Mouse (Mus musculus) thymus, adult 2 months (tissue): Measurements from ENCODE around the gene Pnma1. TPM values are rescaled to one million over a fixed set of nuclear protein-coding genes. Genes with fewer than 3 reads are reported as not detected.
A peak's percentile ranks its signal among the peaks of the same experiment; 100 is the strongest.

Source experiments
- DNase-seq: peaks from one replicate; pipeline ENCODE4 v3.0.0; 2021
- H3K27ac ChIP-seq: fragments of 200-500 bp; 2 replicates; pipeline ENCODE4 v1.5.1; 2012; ENCODE audit warnings: low read length, control low read depth; ENCODE audit not compliant: control insufficient read depth, insufficient read depth
- H3K27me3 ChIP-seq: fragments of 200-500 bp; 2 replicates; pipeline ENCODE4 v1.6.1; 2012; ENCODE audit warnings: mild to moderate bottlenecking, low read length, moderate library complexity, mixed read lengths; ENCODE audit not compliant: control insufficient read depth, insufficient read depth
- H3K36me3 ChIP-seq: fragments of 200-500 bp; 2 replicates; pipeline ENCODE4 v1.6.1; 2012; ENCODE audit warnings: mild to moderate bottlenecking, low read length, moderate library complexity; ENCODE audit not compliant: control insufficient read depth, insufficient read depth
- H3K4me1 ChIP-seq: fragments of 200-500 bp; replicated peaks from 2 replicates; pipeline ENCODE4 v1.6.1; 2012; ENCODE audit warnings: low read length; ENCODE audit not compliant: control insufficient read depth, insufficient read depth
- H3K4me3 ChIP-seq: fragments of 200-500 bp; 2 replicates; pipeline ENCODE4 v1.5.1; 2012; ENCODE audit warnings: mild to moderate bottlenecking, low read length, control low read depth, moderate library complexity; ENCODE audit not compliant: control insufficient read depth, insufficient read depth
- CTCF ChIP-seq: fragments of 200-500 bp; IDR thresholded peaks from 2 replicates; pipeline ENCODE4 v1.5.1; 2012; ENCODE audit warnings: mild to moderate bottlenecking, control low read depth, low read length, moderate library complexity, borderline replicate concordance; ENCODE audit not compliant: control insufficient read depth, poor library complexity, insufficient read depth; ENCODE audit errors: extremely low read depth
- POLR2A ChIP-seq: fragments of 200-500 bp; IDR thresholded peaks from 2 replicates; pipeline ENCODE4 v1.6.1; 2012; ENCODE audit warnings: mild to moderate bottlenecking, low read length, control low read depth, moderate library complexity; ENCODE audit not compliant: control insufficient read depth, poor library complexity, insufficient read depth; ENCODE audit errors: extremely low read depth
- WGBS: fragments of 180-500 bp; shearing (Covaris S2); methylation state at CpG from one replicate; pipeline ENCODE4 v1.1.7; 2018; 5-methylcytosine and 5-hydroxymethylcytosine counted together
- polyA plus RNA-seq: library from polyadenylated mRNA; depleted of rRNA; stranded (reverse); fragments of >200 nt; gene quantifications from 2 replicates; pipeline ENCODE4 v1.2.3, GENCODE M21; 2012

Pnma1 gene
- polyA plus RNA-seq, 1 experiment: 0.28 TPM

DNA sequence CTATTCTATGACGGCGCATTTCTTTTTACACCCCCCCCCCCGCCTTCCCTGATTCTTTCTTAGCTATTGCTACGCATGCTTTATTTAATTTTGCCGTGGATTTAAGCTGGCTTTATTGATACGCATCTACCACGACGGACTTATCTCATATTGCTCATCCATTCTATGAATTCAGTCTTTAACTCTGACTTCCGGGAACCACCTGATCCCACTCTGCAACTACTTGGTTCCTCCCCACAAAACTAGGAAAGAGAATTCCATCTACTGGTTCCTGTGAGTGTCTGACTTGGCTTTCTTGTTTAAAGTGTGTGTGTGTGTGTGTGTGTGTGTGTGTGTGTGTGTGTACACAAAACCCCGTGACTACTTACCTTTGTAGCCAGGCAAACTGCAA, 328 bp upstream of the Pnma1 start:
- no peak for DNase-seq
- H3K27ac ChIP-seq: no peak overlapping the region
- TF ChIP-seq CTCF: no peak
- TF ChIP-seq POLR2A: no peak
- H3K36me3 ChIP-seq: peaks cover 15% of the 10 kb centered on the region
- WGBS: 46% methylated on average over 10 of the region's 10 CpGs
- peaks cover 11% of the 10 kb centered on the region; the same call in 1 of the 2 replicates for H3K4me1 ChIP-seq
- peak overlapping the region; percentile 55 for H3K4me3 ChIP-seq
- no peaks in the 10 kb centered on the region for H3K27me3 ChIP-seq

DNA sequence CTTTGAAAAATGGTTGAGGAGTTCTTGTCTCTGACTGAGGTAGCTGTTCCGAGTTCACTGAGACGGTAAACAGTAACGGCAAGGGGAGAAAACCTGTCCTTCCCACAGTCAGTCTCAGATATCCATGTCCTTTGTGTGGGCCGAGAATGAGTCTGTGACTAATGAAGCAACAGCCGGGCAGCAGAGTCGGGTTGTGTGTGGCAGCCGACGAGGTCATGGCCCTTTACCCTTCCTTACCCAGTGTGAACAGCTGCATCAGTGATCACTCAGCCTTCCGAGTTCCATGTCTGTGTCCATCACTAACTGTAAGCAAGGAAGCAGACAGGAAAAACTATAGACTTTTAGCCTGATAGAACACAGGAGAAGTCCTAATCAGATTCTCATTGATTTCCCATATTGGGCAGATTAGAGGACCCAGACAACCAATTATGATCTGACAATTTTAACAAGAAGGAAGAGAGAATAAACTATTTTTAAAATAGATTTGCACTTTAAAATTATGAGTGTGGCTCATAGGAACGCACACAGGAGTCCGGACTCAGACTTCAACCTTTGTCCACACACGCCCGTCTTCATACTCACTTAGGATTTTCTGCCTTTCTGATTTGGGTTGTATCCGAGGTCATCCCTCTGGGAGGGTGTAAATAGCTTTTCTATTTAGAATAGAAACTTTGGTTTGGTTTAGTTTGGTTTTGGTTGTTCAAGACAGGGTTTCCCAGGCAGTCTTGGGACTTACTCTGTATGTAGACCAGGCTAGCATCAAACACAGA, 5.8 kb downstream of the Pnma1 start:
- Histone ChIP-seq H3K4me1 (0 out of 2 replicates have a peak, but pooled peaks cover 4% of the 10 kb centered on the region), H3K27ac (no peak overlapping the region), H3K36me3 (no peaks in the 10 kb centered on the region), H3K4me3 (no peak overlapping the region), H3K27me3 (no peaks in the 10 kb centered on the region)
- 93% methylated on average over 14 of the region's 14 CpGs for WGBS
- TF ChIP-seq CTCF: no peak
- TF ChIP-seq POLR2A: no peak
- no peak for DNase-seq

DNA sequence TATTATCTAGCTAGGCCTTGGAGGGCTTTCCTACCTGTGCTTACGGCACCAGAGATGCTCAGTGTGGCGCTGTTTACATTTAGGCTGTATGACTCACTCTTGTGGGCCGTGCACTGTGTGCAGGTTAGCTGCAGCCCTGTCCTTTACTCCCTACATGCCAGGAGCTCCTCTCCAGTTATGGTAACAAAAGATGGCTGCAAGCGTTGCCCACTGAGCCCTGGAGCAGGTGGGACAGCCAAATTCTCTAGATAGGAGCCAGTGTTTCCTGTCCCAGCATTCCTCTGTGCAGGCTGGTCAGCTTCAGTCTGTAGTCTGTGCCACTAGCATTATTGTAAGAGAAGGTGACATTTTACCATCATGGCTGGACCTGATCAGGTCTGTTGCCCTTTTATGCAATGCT, 7.0 kb downstream of the Pnma1 start:
- no peak overlapping the region for H3K27ac ChIP-seq
- TF ChIP-seq CTCF: no peak
- TF ChIP-seq POLR2A: no peak
- WGBS: 97% methylated on average over 4 of the region's 4 CpGs

DNA sequence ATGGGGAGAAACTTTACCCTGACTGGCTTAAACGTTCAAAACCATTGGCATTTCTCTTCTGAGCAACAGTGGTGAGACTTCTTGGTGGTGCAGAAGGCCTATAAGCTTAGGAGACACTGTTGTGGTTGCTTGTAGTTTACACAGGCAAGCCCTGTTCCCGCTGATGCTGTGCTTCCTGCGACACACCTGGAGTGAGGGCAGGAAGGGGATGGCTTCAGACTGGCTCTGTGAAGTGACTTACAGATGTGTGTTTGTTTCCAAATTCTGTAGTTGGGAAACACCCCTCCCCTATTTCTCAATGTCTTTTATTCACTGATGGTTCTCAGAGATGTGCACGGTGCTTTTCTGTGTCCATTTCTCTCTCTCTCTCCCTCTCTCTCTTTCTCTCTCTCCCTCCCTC, 8.2 kb downstream of the Pnma1 start:
- 62% methylated on average over 4 of the region's 4 CpGs for WGBS
- TF ChIP-seq CTCF (no peak), POLR2A (no peak)
- DNase-seq: no peak

More for the DNA sequence above, 7.0 kb downstream of the Pnma1 start:
- DNase-seq: no peak
- Histone ChIP-seq H3K4me3 (no peak overlapping the region), H3K4me1 (no peaks in the 10 kb centered on the region), H3K36me3 (no peaks in the 10 kb centered on the region), H3K27me3 (no peaks in the 10 kb centered on the region)

DNA sequence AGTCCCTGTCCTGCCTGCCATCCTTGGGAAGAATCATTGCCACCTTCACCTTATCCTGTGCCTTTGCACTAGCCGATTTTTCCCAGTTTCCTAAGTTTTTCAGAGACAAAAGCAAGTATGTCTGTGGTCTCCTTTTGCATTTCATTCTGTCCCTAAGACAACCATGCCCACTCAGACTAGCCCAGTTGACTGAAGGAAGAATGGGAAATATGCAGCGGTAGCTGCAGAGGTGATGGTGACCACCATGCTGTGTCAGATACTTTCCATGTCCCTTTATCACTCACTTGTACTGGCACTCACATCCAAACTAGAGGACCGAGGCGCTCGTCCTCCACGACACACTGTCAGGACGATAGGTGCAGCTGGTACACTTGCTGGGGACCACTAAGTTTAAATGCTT, 11.2 kb downstream of the Pnma1 start:
- no peak for DNase-seq
- 96% methylated on average over 7 of the region's 7 CpGs for WGBS
- TF ChIP-seq CTCF: no peak
- no peak for TF ChIP-seq POLR2A
- Histone ChIP-seq H3K4me3 (no peak overlapping the region), H3K27me3 (no peaks in the 10 kb centered on the region), H3K4me1 (no peaks in the 10 kb centered on the region), H3K36me3 (no peaks in the 10 kb centered on the region), H3K27ac (no peak overlapping the region)

More for the DNA sequence above, 8.2 kb downstream of the Pnma1 start:
- no peaks in the 10 kb centered on the region for H3K27me3 ChIP-seq
- no peaks in the 10 kb centered on the region for H3K36me3 ChIP-seq
- no peak overlapping the region for H3K4me3 ChIP-seq
- H3K4me1 ChIP-seq: no peaks in the 10 kb centered on the region
- no peak overlapping the region for H3K27ac ChIP-seq

DNA sequence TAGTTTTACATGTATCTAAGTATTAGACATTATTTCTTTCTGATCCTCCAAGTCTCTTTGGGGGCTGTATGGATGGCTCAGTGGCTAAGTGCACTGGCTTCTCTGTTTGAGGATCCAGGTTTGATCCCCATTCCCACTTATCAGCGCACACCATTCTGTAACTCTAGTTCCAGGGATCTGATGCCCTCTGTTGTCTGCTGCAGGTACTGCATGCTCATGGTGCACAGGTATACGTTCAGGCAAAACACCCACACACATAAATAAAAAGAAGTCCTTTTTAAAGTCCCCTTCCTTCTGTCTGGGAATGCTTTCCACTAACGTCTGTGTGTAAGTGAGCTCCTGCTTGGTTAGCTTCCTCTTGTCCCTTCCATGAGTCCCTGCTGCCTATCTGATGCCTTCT, 16.0 kb downstream of the Pnma1 start:
- TF ChIP-seq CTCF (no peak), POLR2A (no peak)
- Histone ChIP-seq H3K27ac (no peak overlapping the region), H3K36me3 (no peaks in the 10 kb centered on the region), H3K4me3 (no peak overlapping the region), H3K4me1 (no peaks in the 10 kb centered on the region), H3K27me3 (no peaks in the 10 kb centered on the region)
- 86% methylated on average over 3 of the region's 3 CpGs for WGBS
- DNase-seq: peak; percentile 49

DNA sequence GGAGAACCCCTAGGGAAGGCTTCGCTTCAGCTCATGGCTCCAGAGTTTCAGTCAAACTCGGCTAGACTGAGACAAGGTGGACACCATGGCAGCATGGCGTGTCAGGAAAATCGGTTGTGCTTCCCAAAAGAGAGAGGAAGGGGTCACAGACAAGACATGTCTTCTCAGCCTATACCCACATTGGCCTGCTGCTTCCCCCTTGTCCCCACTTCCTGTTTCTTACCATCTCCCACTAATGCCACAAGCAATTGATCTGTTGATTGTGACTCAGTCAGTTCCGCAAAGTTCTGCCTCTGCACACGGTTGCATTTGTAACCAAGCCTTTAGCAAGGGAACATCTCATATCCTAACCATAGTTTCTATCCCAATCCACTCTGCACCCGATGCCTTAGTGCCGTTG, 18.4 kb downstream of the Pnma1 start:
- Histone ChIP-seq H3K4me1 (no peaks in the 10 kb centered on the region), H3K36me3 (no peaks in the 10 kb centered on the region), H3K27ac (no peak overlapping the region), H3K27me3 (no peaks in the 10 kb centered on the region), H3K4me3 (no peak overlapping the region)
- WGBS: 75% methylated on average over 8 of the region's 8 CpGs
- no peak for DNase-seq
- TF ChIP-seq CTCF (no peak), POLR2A (no peak)
